Mouse (Mus musculus): Measurements from ENCODE around the gene Synj2. TPM values are rescaled to one million over a fixed set of nuclear protein-coding genes. Genes with fewer than 3 reads are reported as not detected.

Synj2 gene
- polyA plus RNA-seq, 1 experiment from 2014 or later = 3.3 TPM

GRCm38 (mm10) chr17:5947039-5947438 is 6.0 kb downstream of the Synj2 start:
- H3K4me2 ChIP-seq (replicated peaks; ENCODE audit: low read depth) = no peak overlapping the region
- WGBS = 63% methylated on average over 3 of the region's 3 CpGs
- no peak overlapping the region for H3K4me3 ChIP-seq (ENCODE audit: low read depth, low read length)
- DNase-seq (ENCODE audit: low spot score) (no peak), ATAC-seq (ENCODE audit: low FRiP score, low TSS enrichment) (no peak)
- no peak for TF ChIP-seq CTCF (IDR thresholded peaks at IDR 0.05; ENCODE audit: low read depth)
- no peak for TF ChIP-seq EP300 (optimal IDR thresholded peaks at IDR 0.05)
- H3K27me3 ChIP-seq (ENCODE audit: control insufficient read depth, insufficient read depth, low read length) = no peaks in the 10 kb centered on the region
- H3K36me3 ChIP-seq (ENCODE audit: control insufficient read depth, insufficient read depth, low read length) = no peaks in the 10 kb centered on the region
- no peak overlapping the region for H3K27ac ChIP-seq (replicated peaks)
- H3K4me1 ChIP-seq (replicated peaks; ENCODE audit: control insufficient read depth, insufficient read depth) = 0 out of 2 replicates have a peak, but pooled peaks cover 3% of the 10 kb centered on the region
- no peak overlapping the region for H3K9ac ChIP-seq (ENCODE audit: low read length)
- no peaks in the 10 kb centered on the region for H3K9me3 ChIP-seq (ENCODE audit: control insufficient read depth, low read length)

GRCm38 (mm10) chr17:5952455-5952854 is 11.4 kb downstream of the Synj2 start:
- no peaks in the 10 kb centered on the region for H3K36me3 ChIP-seq (ENCODE audit: control insufficient read depth, insufficient read depth, low read length)
- no peak overlapping the region for H3K9ac ChIP-seq (ENCODE audit: low read length)
- ATAC-seq (ENCODE audit: low FRiP score, low TSS enrichment) (peak; percentile 57), DNase-seq (ENCODE audit: low spot score) (no peak)
- H3K27ac ChIP-seq (replicated peaks) = no peak overlapping the region
- WGBS = 50% methylated on average over 4 of the region's 4 CpGs
- 0 out of 2 replicates have a peak, but pooled peaks cover under 1% of the 10 kb centered on the region for H3K4me1 ChIP-seq (replicated peaks; ENCODE audit: control insufficient read depth, insufficient read depth)
- H3K27me3 ChIP-seq (ENCODE audit: control insufficient read depth, insufficient read depth, low read length) = no peaks in the 10 kb centered on the region
- no peak overlapping the region for H3K4me3 ChIP-seq (ENCODE audit: low read depth, low read length)
- H3K4me2 ChIP-seq (replicated peaks; ENCODE audit: low read depth) = no peak overlapping the region
- no peaks in the 10 kb centered on the region for H3K9me3 ChIP-seq (ENCODE audit: control insufficient read depth, low read length)
- TF ChIP-seq CTCF (IDR thresholded peaks at IDR 0.05; ENCODE audit: low read depth) = no peak
- no peak for TF ChIP-seq EP300 (optimal IDR thresholded peaks at IDR 0.05)

- Histone ChIP-seq H3K36me3 (ENCODE audit: control insufficient read depth, insufficient read depth, low read length) (no peaks in the 10 kb centered on the region), H3K27ac (replicated peaks) (peak overlapping the region; percentile 61), H3K4me2 (replicated peaks; ENCODE audit: low read depth) (no peak overlapping the region), H3K27me3 (ENCODE audit: control insufficient read depth, insufficient read depth, low read length) (no peaks in the 10 kb centered on the region), H3K9me3 (ENCODE audit: control insufficient read depth, low read length) (no peaks in the 10 kb centered on the region), H3K9ac (ENCODE audit: low read length) (no peak overlapping the region), H3K4me3 (ENCODE audit: low read depth, low read length) (no peak overlapping the region), H3K4me1 (replicated peaks; ENCODE audit: control insufficient read depth, insufficient read depth) (peaks cover 21% of the 10 kb centered on the region)
- ATAC-seq (ENCODE audit: low FRiP score, low TSS enrichment) (peak; percentile 28; the same call in 1 of the 2 replicates), DNase-seq (ENCODE audit: low spot score) (no peak)
- no peak for TF ChIP-seq EP300 (optimal IDR thresholded peaks at IDR 0.05)
- 58% methylated on average over 2 of the region's 2 CpGs for WGBS
Observed at GRCm38 (mm10) chr17:5956350-5957000, 15.4 kb downstream of the Synj2 start.

GRCm38 (mm10) chr17:5957097-5957496 is 16.0 kb downstream of the Synj2 start:
- no peaks in the 10 kb centered on the region for H3K36me3 ChIP-seq (ENCODE audit: control insufficient read depth, insufficient read depth, low read length)
- TF ChIP-seq EP300 (optimal IDR thresholded peaks at IDR 0.05) = no peak
- TF ChIP-seq CTCF (IDR thresholded peaks at IDR 0.05; ENCODE audit: low read depth) = no peak
- WGBS = 29% methylated on average over 3 of the region's 3 CpGs
- H3K9me3 ChIP-seq (ENCODE audit: control insufficient read depth, low read length) = no peaks in the 10 kb centered on the region
- no peak overlapping the region for H3K9ac ChIP-seq (ENCODE audit: low read length)
- peak; percentile 59 for ATAC-seq (ENCODE audit: low FRiP score, low TSS enrichment)
- no peak for DNase-seq (ENCODE audit: low spot score)
- peak overlapping the region; percentile 61; the same call in 1 of the 2 replicates for H3K27ac ChIP-seq (replicated peaks)
- H3K4me1 ChIP-seq (replicated peaks; ENCODE audit: control insufficient read depth, insufficient read depth) = peaks cover 21% of the 10 kb centered on the region
- H3K4me2 ChIP-seq (replicated peaks; ENCODE audit: low read depth) = no peak overlapping the region
- no peak overlapping the region for H3K4me3 ChIP-seq (ENCODE audit: low read depth, low read length)
- H3K27me3 ChIP-seq (ENCODE audit: control insufficient read depth, insufficient read depth, low read length) = no peaks in the 10 kb centered on the region

- peaks cover 21% of the 10 kb centered on the region for H3K4me1 ChIP-seq (replicated peaks; ENCODE audit: control insufficient read depth, insufficient read depth)
- H3K9ac ChIP-seq (ENCODE audit: low read length) = no peak overlapping the region; the same call in 1 of the 2 replicates
- no peak for TF ChIP-seq EP300 (optimal IDR thresholded peaks at IDR 0.05)
- TF ChIP-seq CTCF (IDR thresholded peaks at IDR 0.05; ENCODE audit: low read depth) = no peak
- no peaks in the 10 kb centered on the region for H3K36me3 ChIP-seq (ENCODE audit: control insufficient read depth, insufficient read depth, low read length)
- no peak for ATAC-seq (ENCODE audit: low FRiP score, low TSS enrichment)
- no peak for DNase-seq (ENCODE audit: low spot score)
- H3K9me3 ChIP-seq (ENCODE audit: control insufficient read depth, low read length) = no peaks in the 10 kb centered on the region
- H3K4me3 ChIP-seq (ENCODE audit: low read depth, low read length) = no peak overlapping the region
- H3K4me2 ChIP-seq (replicated peaks; ENCODE audit: low read depth) = peak overlapping the region; percentile 32; the same call in 1 of the 2 replicates
- WGBS = 86% methylated on average over 5 of the region's 5 CpGs
- H3K27ac ChIP-seq (replicated peaks) = peak overlapping the region; percentile 86; the same call in 1 of the 2 replicates
- H3K27me3 ChIP-seq (ENCODE audit: control insufficient read depth, insufficient read depth, low read length) = no peaks in the 10 kb centered on the region
Observed at GRCm38 (mm10) chr17:5958229-5958628, 17.1 kb downstream of the Synj2 start.

GRCm38 (mm10) chr17:5958636-5959035 is 17.6 kb downstream of the Synj2 start:
- H3K4me2 ChIP-seq (replicated peaks; ENCODE audit: low read depth) = peak overlapping the region; percentile 32
- H3K36me3 ChIP-seq (ENCODE audit: control insufficient read depth, insufficient read depth, low read length) = no peaks in the 10 kb centered on the region
- 71% methylated on average over 10 of the region's 10 CpGs for WGBS
- peak overlapping the region; percentile 86 for H3K27ac ChIP-seq (replicated peaks)
- TF ChIP-seq CTCF (IDR thresholded peaks at IDR 0.05; ENCODE audit: low read depth) (no peak), EP300 (optimal IDR thresholded peaks at IDR 0.05) (no peak)
- H3K9me3 ChIP-seq (ENCODE audit: control insufficient read depth, low read length) = no peaks in the 10 kb centered on the region
- no peaks in the 10 kb centered on the region for H3K27me3 ChIP-seq (ENCODE audit: control insufficient read depth, insufficient read depth, low read length)
- no peak for ATAC-seq (ENCODE audit: low FRiP score, low TSS enrichment)
- peak overlapping the region; percentile 47 for H3K9ac ChIP-seq (ENCODE audit: low read length)
- no peak overlapping the region for H3K4me3 ChIP-seq (ENCODE audit: low read depth, low read length)
- no peak for DNase-seq (ENCODE audit: low spot score)
- H3K4me1 ChIP-seq (replicated peaks; ENCODE audit: control insufficient read depth, insufficient read depth) = peaks cover 21% of the 10 kb centered on the region

All from stomach, postnatal 0 days (tissue).